Mouse (Mus musculus) adrenal gland (tissue): ENCODE data around the gene Cgrrf1.

Source experiments
- intact Hi-C: fragments of 180-260 bp; cut with DNase I; formaldehyde crosslinking; loops from one replicate; pipeline ENCODE4 v1.15.1; 2025

Cgrrf1 gene

DNA sequence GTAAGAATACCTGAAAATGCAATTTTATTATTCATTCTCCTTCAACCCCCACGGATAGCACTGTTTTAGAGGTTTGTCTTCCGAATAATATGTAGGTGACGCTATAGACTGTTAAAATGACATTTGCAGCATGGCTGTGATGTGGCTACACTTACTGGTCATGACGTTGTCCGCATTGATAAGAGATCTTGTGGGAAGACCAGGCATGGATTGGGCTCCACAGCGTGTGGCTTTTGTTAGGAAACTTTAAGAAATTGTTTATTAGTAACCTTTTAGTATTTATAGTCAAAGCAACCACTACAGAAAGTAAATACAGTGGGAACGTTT is 53.5 kb downstream of the Cgrrf1 start:
- intact Hi-C loops: loop anchor here (10.0 kb wide), 1 partner anchor 49 kb away; no protein-coding TSS in a partner anchor

- intact Hi-C loops: loop anchor here (10.0 kb wide), 1 partner anchor 49 kb away; no protein-coding TSS in a partner anchor
These were observed 54.0 kb downstream of the Cgrrf1 start for GRCm38 (mm10) chr14:46885891-46886301.

DNA sequence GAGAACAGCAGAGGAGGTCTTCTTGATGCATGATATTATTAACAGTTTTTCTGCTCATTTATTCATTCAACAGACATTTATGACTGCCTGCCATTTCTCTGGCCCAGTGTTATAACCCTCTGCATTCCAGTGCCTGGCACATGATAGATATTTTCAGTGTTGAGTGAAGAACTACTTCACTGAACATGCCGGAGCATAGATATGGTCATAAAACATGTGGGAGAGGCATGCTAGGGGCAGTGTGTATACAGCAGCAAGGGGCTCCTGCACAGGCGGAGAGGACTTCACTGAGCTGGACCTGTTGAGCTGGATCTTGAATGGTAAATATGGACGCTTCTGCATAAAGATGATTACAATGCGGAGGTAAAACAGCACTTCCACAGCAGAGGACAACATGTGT is 57.2 kb downstream of the Cgrrf1 start:
- intact Hi-C loops: loop anchor here (10.0 kb wide), 1 partner anchor 46 kb away; no protein-coding TSS in a partner anchor

- intact Hi-C loops: no loop called here
These were observed 62.0 kb downstream of the Cgrrf1 start for GRCm38 (mm10) chr14:46893961-46894360.

GRCm38 (mm10) chr14:46897953-46898352 is 66.0 kb downstream of the Cgrrf1 start:
- intact Hi-C loops: no loop called here

DNA sequence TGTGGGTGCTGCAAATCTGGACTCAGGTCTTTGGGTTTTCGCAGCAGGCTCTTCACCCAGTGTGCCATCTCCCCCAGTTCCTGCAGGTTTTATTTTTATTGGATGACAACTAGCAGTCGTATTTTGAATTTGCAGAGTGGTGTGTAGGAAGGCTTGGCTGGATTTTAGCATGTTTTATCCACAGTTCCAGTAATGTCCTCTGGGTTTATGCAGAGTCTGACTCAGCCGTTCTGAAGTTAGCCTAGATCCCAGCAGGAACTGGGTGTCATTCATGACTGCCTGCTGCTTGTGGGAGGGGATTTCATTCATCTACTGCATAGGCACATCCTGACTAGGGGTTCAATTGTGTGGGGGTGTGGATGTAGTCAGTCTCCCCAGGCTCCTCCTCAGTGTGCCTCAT is 66.7 kb downstream of the Cgrrf1 start:
- intact Hi-C loops: no loop called here

DNA sequence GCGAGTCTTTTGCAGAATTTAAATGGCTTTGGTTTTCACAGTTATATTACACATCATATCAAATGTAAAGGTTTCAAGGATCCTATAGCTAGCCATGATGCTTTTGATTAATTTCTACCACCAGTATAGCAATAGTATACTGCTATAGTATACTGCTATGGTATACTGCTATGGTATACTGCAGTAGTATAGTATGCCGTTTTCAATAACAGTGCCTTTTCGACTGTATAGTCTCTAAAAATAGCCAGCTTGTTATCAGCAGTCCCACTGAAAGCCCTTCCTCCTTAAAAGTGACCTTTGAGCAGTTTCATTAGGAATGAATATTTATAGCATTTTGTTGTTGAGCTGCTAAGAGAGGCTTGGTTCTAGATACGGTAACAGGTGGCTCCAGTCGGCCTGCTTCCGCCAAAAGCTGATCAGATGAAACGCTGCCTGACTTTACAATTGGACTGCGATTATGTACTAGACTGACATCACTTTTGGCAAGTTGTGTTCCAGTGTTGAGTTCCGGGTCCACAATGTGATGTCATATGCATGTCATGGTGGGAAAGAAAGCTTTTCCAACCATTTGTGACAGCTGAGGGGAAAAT is 70.7 kb downstream of the Cgrrf1 start:
- intact Hi-C loops: no loop called here
